Comparison of ENCODE assay signal across 25 mouse cellular contexts in genomic region chr12:55440416-55440815, GRCm38 (mm10). TPM values are rescaled to one million over a fixed set of nuclear protein-coding genes. Genes with fewer than 3 reads are reported as not detected.
DNase-seq lines count a peak whose midpoint lies in the region; ATAC-seq and TF ChIP-seq lines count a peak whose summit lies in the region.
"Had no signal": no experiment of that assay in that cellular context is flagged by ENCODE, and none has a peak within 500 bp of the region (broad histone marks: within the 10 kb centered on the region; RNA-seq: fewer than 3 reads in every experiment).

No protein-coding gene starts in this region.

- no peaks in the 10 kb centered on the region for H3K36me3 ChIP-seq in limb, embryonic 15.5 days
- H3K36me3 ChIP-seq in limb, embryonic 10.5 days = no peaks in the 10 kb centered on the region
- H3K36me3 ChIP-seq in liver, postnatal 0 days (replicated peaks; ENCODE audit: insufficient read depth, low read length) = no peaks in the 10 kb centered on the region
- no peaks in the 10 kb centered on the region for H3K36me3 ChIP-seq in liver, embryonic 12.5 days
- H3K36me3 ChIP-seq in embryonic facial prominence, embryonic 15.5 days = no peaks in the 10 kb centered on the region
- H3K36me3 ChIP-seq: embryonic facial prominence, embryonic 12.5 days; forebrain, embryonic 10.5 days; forebrain, embryonic 12.5 days had no signal

- no peak for TF ChIP-seq EP300 in liver, postnatal 0 days (IDR thresholded peaks at IDR 0.05; ENCODE audit: low read depth)

- H3K4me1 ChIP-seq in limb, embryonic 15.5 days = peaks cover 44% of the 10 kb centered on the region
- peaks cover 45% of the 10 kb centered on the region for H3K4me1 ChIP-seq in limb, embryonic 10.5 days
- H3K4me1 ChIP-seq in liver, postnatal 0 days (ENCODE audit: insufficient read depth) = peaks cover 45% of the 10 kb centered on the region
- peaks cover 32% of the 10 kb centered on the region for H3K4me1 ChIP-seq in liver, embryonic 12.5 days
- peaks cover 54% of the 10 kb centered on the region for H3K4me1 ChIP-seq in embryonic facial prominence, embryonic 15.5 days

- 76% methylated on average over 5 of the region's 5 CpGs for WGBS in limb, embryonic 15.5 days
- WGBS in limb, embryonic 10.5 days = 81% methylated on average over 5 of the region's 5 CpGs
- WGBS in liver, postnatal 0 days (ENCODE audit: insufficient replicate concordance) = 59% methylated on average over 5 of the region's 5 CpGs
- WGBS in liver, embryonic 12.5 days (ENCODE audit: insufficient replicate concordance) = 56% methylated on average over 5 of the region's 5 CpGs
- WGBS in embryonic facial prominence, embryonic 15.5 days = 65% methylated on average over 5 of the region's 5 CpGs

- no peak for ATAC-seq in limb, embryonic 15.5 days (ENCODE audit: insufficient number of reproducible peaks, low FRiP score, low TSS enrichment, low read depth)
- ATAC-seq in liver, postnatal 0 days = peak; percentile 48; the same call in 1 of the 2 replicates
- ATAC-seq in liver, embryonic 12.5 days = no peak
- no peak for ATAC-seq in embryonic facial prominence, embryonic 15.5 days (ENCODE audit: insufficient number of reproducible peaks, low FRiP score, low TSS enrichment, low read depth)
- ATAC-seq: CD4-positive, CD25-positive, alpha-beta regulatory T cell, adult 4 months; forebrain, embryonic 14.5 days; forebrain, embryonic 16.5 days had no signal

- 0 out of 2 replicates have a peak overlapping the region, but pooled peaks have one; percentile 22 for H3K27ac ChIP-seq in limb, embryonic 15.5 days
- no peak overlapping the region for H3K27ac ChIP-seq in limb, embryonic 10.5 days
- no peak overlapping the region for H3K27ac ChIP-seq in liver, postnatal 0 days (ENCODE audit: low read depth)
- no peak overlapping the region for H3K27ac ChIP-seq in liver, embryonic 12.5 days
- H3K27ac ChIP-seq in embryonic facial prominence, embryonic 15.5 days (replicated peaks) = peak overlapping the region; percentile 44
- H3K27ac ChIP-seq: forebrain, embryonic 10.5 days; forebrain, embryonic 12.5 days had no signal

- H3K4me2 ChIP-seq in limb, embryonic 15.5 days = no peak overlapping the region
- no peak overlapping the region for H3K4me2 ChIP-seq in liver, postnatal 0 days (ENCODE audit: low read depth, low read length)
- no peak overlapping the region for H3K4me2 ChIP-seq in liver, embryonic 12.5 days
- H3K4me2 ChIP-seq in embryonic facial prominence, embryonic 15.5 days (replicated peaks) = no peak overlapping the region
- H3K4me2 ChIP-seq: embryonic facial prominence, embryonic 12.5 days; forebrain, embryonic 12.5 days had no signal

- no peaks in the 10 kb centered on the region for H3K27me3 ChIP-seq in limb, embryonic 15.5 days
- H3K27me3 ChIP-seq in limb, embryonic 10.5 days (ENCODE audit: low read depth, poor library complexity, severe bottlenecking) = no peaks in the 10 kb centered on the region
- H3K27me3 ChIP-seq in liver, postnatal 0 days (ENCODE audit: insufficient read depth, low read length) = no peaks in the 10 kb centered on the region
- no peaks in the 10 kb centered on the region for H3K27me3 ChIP-seq in liver, embryonic 12.5 days (replicated peaks)
- no peaks in the 10 kb centered on the region for H3K27me3 ChIP-seq in embryonic facial prominence, embryonic 15.5 days
- H3K27me3 ChIP-seq: embryonic facial prominence, embryonic 12.5 days; forebrain, embryonic 12.5 days had no signal

- no peak for TF ChIP-seq CTCF in liver, postnatal 0 days (IDR thresholded peaks at IDR 0.05; ENCODE audit: low read depth)

- no peak overlapping the region for H3K9ac ChIP-seq in limb, embryonic 15.5 days
- H3K9ac ChIP-seq in liver, postnatal 0 days (replicated peaks) = no peak overlapping the region
- no peak overlapping the region for H3K9ac ChIP-seq in liver, embryonic 12.5 days
- no peak overlapping the region for H3K9ac ChIP-seq in embryonic facial prominence, embryonic 15.5 days
- H3K9ac ChIP-seq: embryonic facial prominence, embryonic 12.5 days; forebrain, embryonic 12.5 days had no signal

- DNase-seq in limb, embryonic 10.5 days (ENCODE audit: low spot score) = no peak
- no peak for DNase-seq in liver, postnatal 0 days
- DNase-seq in frontal cortex, adult 2 months (ENCODE audit: extremely low spot score in 1 of 2, low spot score in 1 of 2) = no peak
- no peak for DNase-seq in lung, postnatal 14 days
- DNase-seq: adrenal gland, adult 2 months; adrenal gland, postnatal 10 days; adrenal gland, postnatal 25 days; B cell, adult 2 months; cerebellum, adult 11 months; cerebellum, adult 18-20 months; cerebellum, adult 8-10 months; cerebellum, adult 9-11 months; cerebellum, postnatal 14 days; cerebellum, postnatal 36 days; embryo, embryonic 11 days had no signal

- H3K9me3 ChIP-seq in limb, embryonic 15.5 days = no peaks in the 10 kb centered on the region
- no peaks in the 10 kb centered on the region for H3K9me3 ChIP-seq in limb, embryonic 10.5 days (replicated peaks)
- no peaks in the 10 kb centered on the region for H3K9me3 ChIP-seq in liver, postnatal 0 days (ENCODE audit: low read length)
- no peaks in the 10 kb centered on the region for H3K9me3 ChIP-seq in liver, embryonic 12.5 days (replicated peaks)
- H3K9me3 ChIP-seq in embryonic facial prominence, embryonic 15.5 days (replicated peaks) = no peaks in the 10 kb centered on the region
- H3K9me3 ChIP-seq: embryonic facial prominence, embryonic 12.5 days; forebrain, embryonic 10.5 days; forebrain, embryonic 12.5 days had no signal

- no peak overlapping the region for H3K4me3 ChIP-seq in limb, embryonic 15.5 days
- no peak overlapping the region for H3K4me3 ChIP-seq in limb, embryonic 10.5 days
- no peak overlapping the region for H3K4me3 ChIP-seq in liver, postnatal 0 days (ENCODE audit: low read depth, low read length)
- H3K4me3 ChIP-seq in liver, embryonic 12.5 days = no peak overlapping the region
- H3K4me3 ChIP-seq in embryonic facial prominence, embryonic 15.5 days (replicated peaks) = no peak overlapping the region
- H3K4me3 ChIP-seq: embryonic facial prominence, embryonic 12.5 days; erythroblast, embryonic 14.5 days; forebrain, embryonic 10.5 days; forebrain, embryonic 12.5 days had no signal

RNA-seq across cellular contexts. Expression of gene Nfkbia, which starts 52.0 kb away (rescaled TPM):
- polyA plus RNA-seq in limb, embryonic 15.5 days (2015; fragmentation: Nextera tagmentation; extraction: Ambion mirVana) = 139 and 155 TPM in 2 replicates
- 38.0 and 56.9 TPM in 2 replicates for polyA plus RNA-seq in limb, embryonic 10.5 days (2016; fragmentation: Nextera tagmentation; extraction: Ambion mirVana)
- 27.9 and 38.5 TPM in 2 replicates for polyA plus RNA-seq in liver, postnatal 0 days (2015; fragmentation: Nextera tagmentation; extraction: Ambion mirVana)
- 14.5 and 15.7 TPM in 2 replicates for polyA plus RNA-seq in liver, embryonic 12.5 days (2016; fragmentation: Nextera tagmentation; extraction: Ambion mirVana)
- polyA plus RNA-seq in embryonic facial prominence, embryonic 15.5 days (2015; fragmentation: Nextera tagmentation; extraction: Ambion mirVana) = 144 and 152 TPM in 2 replicates
- 36.4 and 41.8 TPM in 2 replicates for polyA plus RNA-seq in frontal cortex, adult 2 months (2012; rRNA removed)

RNA-seq across cellular contexts. Expression of gene Psma6, which starts 56.4 kb away (rescaled TPM):
- polyA plus RNA-seq in limb, embryonic 15.5 days (2015; fragmentation: Nextera tagmentation; extraction: Ambion mirVana) = 373 and 378 TPM in 2 replicates
- 499 and 560 TPM in 2 replicates for polyA plus RNA-seq in limb, embryonic 10.5 days (2016; fragmentation: Nextera tagmentation; extraction: Ambion mirVana)
- 177 and 184 TPM in 2 replicates for polyA plus RNA-seq in liver, postnatal 0 days (2015; fragmentation: Nextera tagmentation; extraction: Ambion mirVana)
- 282 and 290 TPM in 2 replicates for polyA plus RNA-seq in liver, embryonic 12.5 days (2016; fragmentation: Nextera tagmentation; extraction: Ambion mirVana)
- 379 and 380 TPM in 2 replicates for polyA plus RNA-seq in embryonic facial prominence, embryonic 15.5 days (2015; fragmentation: Nextera tagmentation; extraction: Ambion mirVana)
- 130 and 133 TPM in 2 replicates for polyA plus RNA-seq in frontal cortex, adult 2 months (2012; rRNA removed)

Comparison
In these comparisons a context has a peak if more than half of its experiments do, and no peak if none do; other contexts are left out.
1. H3K27ac ChIP-seq: peak in limb, embryonic 15.5 days (single experiment) and embryonic facial prominence, embryonic 15.5 days (single experiment); none in limb, embryonic 10.5 days (single experiment), liver, postnatal 0 days (single experiment) and liver, embryonic 12.5 days (single experiment).